Mouse (Mus musculus) cerebellum, adult 2 months (tissue): ENCODE results near the gene Mapk11.

ENCODE experiments used
- CTCF ChIP-seq: fragments of 200-500 bp; IDR thresholded peaks from 2 replicates; pipeline ENCODE4 v1.5.1; 2011; ENCODE audit warnings: low read depth, mild to moderate bottlenecking, control low read depth, low read length, moderate library complexity, borderline replicate concordance; ENCODE audit not compliant: insufficient read depth
- POLR2A ChIP-seq: fragments of 200-500 bp; IDR thresholded peaks from 2 replicates; pipeline ENCODE4 v1.6.1; 2011; ENCODE audit warnings: low read length, control low read depth, borderline replicate concordance; ENCODE audit not compliant: insufficient read depth

- TF ChIP-seq POLR2A (no peak), CTCF (no peak)
Measured at GRCm38 (mm10) chr15:89168922-89169321, 19.5 kb upstream of the Mapk11 start.
